Mouse (Mus musculus): ENCODE data around the gene Gm6408. TPM values are rescaled to one million over a fixed set of nuclear protein-coding genes. Genes with fewer than 3 reads are reported as not detected.

The Gm6408 gene
- total and polyA plus RNA-seq, 3 experiments = not detected

GRCm38 (mm10) chr5:146442767-146443166, 39.0 kb upstream of the Gm6408 start:
- WGBS = 52% methylated on average over 2 of the region's 2 CpGs
- no peaks in the 10 kb centered on the region for H3K36me3 ChIP-seq (ENCODE audit: control insufficient read depth, insufficient read depth, low read length)
- no peak for TF ChIP-seq CTCF (IDR thresholded peaks at IDR 0.05)
- TF ChIP-seq EP300 (IDR thresholded peaks at IDR 0.05; ENCODE audit: insufficient read depth, low read depth, low read length) = no peak

DNA sequence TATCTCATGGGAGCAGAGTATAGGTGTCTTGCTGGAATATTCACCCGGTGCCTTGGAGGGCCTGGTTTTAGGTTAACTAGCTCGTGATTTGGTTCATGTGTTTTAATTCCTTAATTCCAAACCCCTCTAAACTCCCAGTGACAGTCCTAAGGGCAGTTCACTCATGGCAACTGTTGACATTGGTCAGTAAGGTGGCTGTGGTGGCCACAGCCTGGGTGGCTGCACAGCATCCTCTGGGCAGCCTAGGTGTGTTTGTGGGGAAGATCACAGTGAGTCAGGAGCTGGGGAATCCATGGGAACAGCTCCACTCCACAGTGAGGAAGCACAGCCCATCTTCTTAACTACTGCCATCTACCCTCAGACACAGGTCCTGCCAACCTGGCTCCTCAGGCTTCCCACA, 35.1 kb upstream of the Gm6408 start:
- H3K4me3 ChIP-seq = no peak overlapping the region
- H3K4me1 ChIP-seq (ENCODE audit: control insufficient read depth, insufficient read depth, low read length) = no peaks in the 10 kb centered on the region
- intact Hi-C loops (cut with DNase I) = no loop called here
- no peak for DNase-seq
- no peaks in the 10 kb centered on the region for H3K36me3 ChIP-seq (ENCODE audit: control insufficient read depth, insufficient read depth, low read length)
- no peak overlapping the region for H3K9ac ChIP-seq (ENCODE audit: low read depth, low read length)
- H3K27me3 ChIP-seq (ENCODE audit: control insufficient read depth, insufficient read depth, low read length) = peaks cover 1% of the 10 kb centered on the region; the same call in 1 of the 2 replicates
- TF ChIP-seq CTCF (IDR thresholded peaks at IDR 0.05) (no peak), POLR2A (IDR thresholded peaks at IDR 0.05; ENCODE audit: insufficient read depth, low read depth, low read length) (no peak), EP300 (IDR thresholded peaks at IDR 0.05; ENCODE audit: insufficient read depth, low read depth, low read length) (no peak)
- H3K79me2 ChIP-seq (replicated peaks; ENCODE audit: control insufficient read depth, insufficient read depth, low read length) = no peaks in the 10 kb centered on the region
- H3K27ac ChIP-seq = no peak overlapping the region
- 63% methylated on average over 2 of the region's 2 CpGs for WGBS

More at GRCm38 (mm10) chr5:146442767-146443166, 39.0 kb upstream of the Gm6408 start:
- intact Hi-C loops (cut with DNase I) = no loop called here
- Histone ChIP-seq H3K4me1 (ENCODE audit: control insufficient read depth, insufficient read depth, low read length) (no peaks in the 10 kb centered on the region), H3K9ac (ENCODE audit: low read depth, low read length) (no peak overlapping the region), H3K4me3 (no peak overlapping the region), H3K27me3 (ENCODE audit: control insufficient read depth, insufficient read depth, low read length) (peaks cover 1% of the 10 kb centered on the region; the same call in 1 of the 2 replicates), H3K79me2 (replicated peaks; ENCODE audit: control insufficient read depth, insufficient read depth, low read length) (no peaks in the 10 kb centered on the region), H3K27ac (no peak overlapping the region)
- no peak for DNase-seq

GRCm38 (mm10) chr5:146451592-146452254, 30.0 kb upstream of the Gm6408 start:
- DNase-seq = no peak
- no peak for TF ChIP-seq EP300 (IDR thresholded peaks at IDR 0.05; ENCODE audit: insufficient read depth, low read depth, low read length)
- TF ChIP-seq CTCF (IDR thresholded peaks at IDR 0.05) = no peak
- TF ChIP-seq POLR2A (IDR thresholded peaks at IDR 0.05; ENCODE audit: insufficient read depth, low read depth, low read length) = no peak
- no peak overlapping the region for H3K4me3 ChIP-seq
- 69% methylated on average over 11 of the region's 11 CpGs for WGBS
- no peaks in the 10 kb centered on the region for H3K4me1 ChIP-seq (ENCODE audit: control insufficient read depth, insufficient read depth, low read length)
- no peak overlapping the region for H3K9ac ChIP-seq (ENCODE audit: low read depth, low read length)
- intact Hi-C loops (cut with DNase I) = no loop called here
- H3K27me3 ChIP-seq (ENCODE audit: control insufficient read depth, insufficient read depth, low read length) = no peaks in the 10 kb centered on the region
- no peaks in the 10 kb centered on the region for H3K79me2 ChIP-seq (replicated peaks; ENCODE audit: control insufficient read depth, insufficient read depth, low read length)
- H3K27ac ChIP-seq = no peak overlapping the region
- H3K36me3 ChIP-seq (ENCODE audit: control insufficient read depth, insufficient read depth, low read length) = no peaks in the 10 kb centered on the region

DNA sequence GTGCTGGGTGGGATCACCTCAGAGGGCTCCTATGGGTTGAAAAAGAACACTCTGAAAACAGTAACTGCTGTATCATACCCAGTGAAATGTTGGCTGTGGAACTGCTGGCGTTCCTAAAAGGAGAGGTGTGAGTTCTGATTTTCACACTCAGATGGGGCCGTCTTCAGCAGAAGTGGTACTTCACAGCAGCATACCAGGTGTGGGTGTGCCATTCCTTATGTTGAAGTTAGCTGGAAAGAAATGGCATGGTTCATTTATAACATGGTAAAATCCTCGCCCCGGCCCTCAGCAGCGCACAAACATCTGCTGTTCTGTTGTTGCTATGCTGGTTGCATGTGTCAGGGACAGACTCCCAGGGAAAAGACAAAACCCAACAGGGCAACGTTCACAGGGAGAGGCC, 28.2 kb upstream of the Gm6408 start:
- no peak overlapping the region for H3K27ac ChIP-seq
- 87% methylated on average over 6 of the region's 6 CpGs for WGBS
- no peak overlapping the region for H3K4me3 ChIP-seq
- no peaks in the 10 kb centered on the region for H3K4me1 ChIP-seq (ENCODE audit: control insufficient read depth, insufficient read depth, low read length)
- no peak for DNase-seq
- TF ChIP-seq POLR2A (IDR thresholded peaks at IDR 0.05; ENCODE audit: insufficient read depth, low read depth, low read length) (no peak), EP300 (IDR thresholded peaks at IDR 0.05; ENCODE audit: insufficient read depth, low read depth, low read length) (no peak), CTCF (IDR thresholded peaks at IDR 0.05) (no peak)
- H3K79me2 ChIP-seq (replicated peaks; ENCODE audit: control insufficient read depth, insufficient read depth, low read length) = no peaks in the 10 kb centered on the region
- intact Hi-C loops (cut with DNase I) = no loop called here
- no peaks in the 10 kb centered on the region for H3K36me3 ChIP-seq (ENCODE audit: control insufficient read depth, insufficient read depth, low read length)
- no peak overlapping the region for H3K9ac ChIP-seq (ENCODE audit: low read depth, low read length)
- H3K27me3 ChIP-seq (ENCODE audit: control insufficient read depth, insufficient read depth, low read length) = no peaks in the 10 kb centered on the region

DNA sequence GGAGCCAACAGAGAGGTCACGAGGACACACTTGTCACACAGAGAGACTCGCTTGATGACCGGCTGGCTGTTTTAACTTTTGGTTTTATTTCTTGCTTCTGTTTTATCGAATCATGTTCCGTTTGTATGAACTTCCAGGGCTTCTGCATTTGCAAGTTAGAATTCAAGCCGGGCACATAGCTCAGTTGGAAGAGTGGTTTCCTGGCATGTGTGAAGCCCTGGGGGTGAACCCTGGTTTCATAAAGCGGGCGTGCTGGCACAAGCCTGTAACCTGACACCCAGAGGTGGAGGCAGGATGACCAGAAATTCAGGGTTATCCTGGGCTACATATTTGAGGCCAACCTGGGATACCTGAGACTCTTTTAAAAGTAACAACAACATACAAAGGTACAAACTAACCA, 20.2 kb upstream of the Gm6408 start:
- H3K36me3 ChIP-seq (ENCODE audit: control insufficient read depth, insufficient read depth, low read length) = no peaks in the 10 kb centered on the region
- no peak for DNase-seq
- H3K9ac ChIP-seq (ENCODE audit: low read depth, low read length) = no peak overlapping the region
- TF ChIP-seq POLR2A (IDR thresholded peaks at IDR 0.05; ENCODE audit: insufficient read depth, low read depth, low read length) (no peak), EP300 (IDR thresholded peaks at IDR 0.05; ENCODE audit: insufficient read depth, low read depth, low read length) (no peak), CTCF (IDR thresholded peaks at IDR 0.05) (no peak)
- intact Hi-C loops (cut with DNase I) = no loop called here
- H3K4me3 ChIP-seq = no peak overlapping the region
- no peaks in the 10 kb centered on the region for H3K4me1 ChIP-seq (ENCODE audit: control insufficient read depth, insufficient read depth, low read length)
- WGBS = 59% methylated on average over 8 of the region's 8 CpGs
- no peaks in the 10 kb centered on the region for H3K27me3 ChIP-seq (ENCODE audit: control insufficient read depth, insufficient read depth, low read length)
- no peak overlapping the region for H3K27ac ChIP-seq
- H3K79me2 ChIP-seq (replicated peaks; ENCODE audit: control insufficient read depth, insufficient read depth, low read length) = no peaks in the 10 kb centered on the region

DNA sequence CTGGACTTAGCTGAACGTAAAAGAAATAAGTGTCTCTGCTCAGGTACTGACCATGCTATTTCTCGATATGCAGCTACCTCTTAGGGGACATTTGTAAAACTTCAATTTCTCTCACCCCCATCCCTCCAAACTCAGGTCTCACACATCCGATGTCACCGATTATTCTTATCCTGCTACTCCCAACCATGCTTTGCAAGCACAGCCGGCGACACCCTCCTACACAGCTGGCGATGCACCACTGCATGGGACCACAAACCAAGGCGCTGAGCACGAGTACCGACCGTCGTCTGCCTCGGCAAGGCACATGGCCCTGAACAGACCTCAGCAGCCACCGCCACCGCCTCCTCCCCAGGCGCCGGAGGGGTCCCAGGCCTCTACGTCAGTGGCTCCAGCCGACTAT, 15.1 kb upstream of the Gm6408 start:
- no peak for DNase-seq
- no peaks in the 10 kb centered on the region for H3K36me3 ChIP-seq (ENCODE audit: control insufficient read depth, insufficient read depth, low read length)
- no peak overlapping the region for H3K4me3 ChIP-seq
- 85% methylated on average over 19 of the region's 19 CpGs for WGBS
- no peak overlapping the region for H3K9ac ChIP-seq (ENCODE audit: low read depth, low read length)
- no peak overlapping the region for H3K27ac ChIP-seq
- TF ChIP-seq POLR2A (IDR thresholded peaks at IDR 0.05; ENCODE audit: insufficient read depth, low read depth, low read length) = no peak
- no peak for TF ChIP-seq EP300 (IDR thresholded peaks at IDR 0.05; ENCODE audit: insufficient read depth, low read depth, low read length)
- TF ChIP-seq CTCF (IDR thresholded peaks at IDR 0.05) = no peak
- H3K4me1 ChIP-seq (ENCODE audit: control insufficient read depth, insufficient read depth, low read length) = no peaks in the 10 kb centered on the region
- no peaks in the 10 kb centered on the region for H3K27me3 ChIP-seq (ENCODE audit: control insufficient read depth, insufficient read depth, low read length)
- H3K79me2 ChIP-seq (replicated peaks; ENCODE audit: control insufficient read depth, insufficient read depth, low read length) = no peaks in the 10 kb centered on the region
- intact Hi-C loops (cut with DNase I) = no loop called here

Measured in heart, adult 2 months (tissue).